Mouse (Mus musculus): ENCODE measurements at regions not wholly inside any gene's neighbourhood (a gene's known extent, or its start where the extent isn't known, plus 50 kb on each side); places are given as distances from the start of the nearest gene placed in this dataset.

DNA sequence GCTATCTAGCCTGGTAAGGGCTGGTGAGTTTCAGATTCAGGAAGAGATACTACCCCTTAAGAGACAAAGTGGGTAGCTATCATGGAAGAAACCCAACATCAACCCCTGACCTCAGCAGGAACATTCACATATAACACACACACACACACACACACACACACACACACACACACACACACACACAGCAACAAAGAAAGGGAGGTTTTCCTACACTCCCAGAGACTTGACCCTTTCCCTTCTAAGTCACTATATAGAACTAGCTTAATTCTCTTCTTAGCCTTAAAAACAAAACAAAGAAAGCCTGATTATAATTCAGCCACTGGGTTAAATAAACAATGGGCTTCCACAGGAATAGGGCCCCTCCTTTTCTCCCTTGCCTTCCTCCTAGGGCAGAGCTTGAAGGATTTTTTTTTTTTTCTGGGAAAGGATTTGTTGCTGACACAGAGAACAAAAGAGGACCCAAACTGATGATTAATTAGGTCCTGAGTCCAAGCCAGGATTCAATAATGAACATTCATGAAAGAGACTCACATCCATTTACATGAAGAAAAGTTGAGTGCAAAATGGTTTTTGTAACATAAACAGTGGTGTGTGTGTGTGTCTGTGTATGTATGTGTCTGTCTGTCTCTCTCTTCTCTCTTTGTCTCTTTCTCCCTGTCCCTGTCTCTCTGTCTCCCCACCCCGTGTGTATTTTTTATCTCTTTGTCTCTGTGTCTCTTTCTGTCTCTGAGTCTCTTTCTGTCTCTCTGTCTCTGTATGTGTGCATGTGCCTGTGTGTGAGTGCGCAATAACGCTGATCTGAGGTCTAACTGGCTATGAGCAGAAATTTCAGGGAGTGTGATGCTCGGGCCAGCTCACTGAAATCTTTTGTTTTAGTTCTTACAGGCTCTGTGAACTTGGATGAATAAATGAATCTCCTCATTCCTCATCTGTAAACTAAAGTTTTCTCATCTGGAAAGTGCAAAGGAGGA, 108.3 kb upstream of the Spdl1 start:
- Histone ChIP-seq H3K36me3 (no peaks in the 10 kb centered on the region), H3K27ac (peak overlapping the region; percentile 69)
- peak; percentile 15 for DNase-seq (ENCODE audit: low spot score)

DNA sequence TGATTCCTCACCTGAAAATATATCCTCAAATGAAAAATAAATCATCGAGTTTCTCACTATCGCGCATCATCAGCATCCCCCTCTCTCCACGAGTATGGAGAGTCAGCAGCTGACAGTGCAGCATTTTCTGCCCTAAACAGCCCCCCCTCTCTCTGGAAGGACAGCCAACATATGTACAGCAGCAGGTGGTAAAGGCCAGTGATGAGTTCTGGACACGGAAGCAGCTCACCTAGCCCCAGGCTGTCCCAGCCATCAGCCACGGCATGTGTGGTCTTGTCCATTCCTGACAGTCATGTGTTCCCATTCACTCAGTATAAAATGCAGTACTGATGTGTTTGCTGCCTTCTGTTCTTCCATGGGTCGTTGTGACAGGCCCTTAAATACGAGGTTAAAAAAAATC, 106.7 kb upstream of the Spdl1 start:
- WGBS = 78% methylated on average over 8 of the region's 8 CpGs
- DNase-seq (ENCODE audit: low spot score) = no peak
- H3K27ac ChIP-seq = no peak overlapping the region; the same call in 1 of the 2 replicates
- peaks cover 16% of the 10 kb centered on the region for H3K4me1 ChIP-seq (replicated peaks)
- H3K36me3 ChIP-seq = no peaks in the 10 kb centered on the region
- no peak overlapping the region for H3K4me3 ChIP-seq
- no peaks in the 10 kb centered on the region for H3K27me3 ChIP-seq (ENCODE audit: insufficient read depth, poor library complexity, severe bottlenecking)
- no peaks in the 10 kb centered on the region for H3K9me3 ChIP-seq

More for the DNA sequence above, 108.3 kb upstream of the Spdl1 start:
- no peak overlapping the region for H3K4me3 ChIP-seq
- WGBS = 74% methylated on average over 4 of the region's 4 CpGs
- peaks cover 16% of the 10 kb centered on the region for H3K4me1 ChIP-seq (replicated peaks)
- no peaks in the 10 kb centered on the region for H3K27me3 ChIP-seq (ENCODE audit: insufficient read depth, poor library complexity, severe bottlenecking)
- H3K9me3 ChIP-seq = no peaks in the 10 kb centered on the region

DNA sequence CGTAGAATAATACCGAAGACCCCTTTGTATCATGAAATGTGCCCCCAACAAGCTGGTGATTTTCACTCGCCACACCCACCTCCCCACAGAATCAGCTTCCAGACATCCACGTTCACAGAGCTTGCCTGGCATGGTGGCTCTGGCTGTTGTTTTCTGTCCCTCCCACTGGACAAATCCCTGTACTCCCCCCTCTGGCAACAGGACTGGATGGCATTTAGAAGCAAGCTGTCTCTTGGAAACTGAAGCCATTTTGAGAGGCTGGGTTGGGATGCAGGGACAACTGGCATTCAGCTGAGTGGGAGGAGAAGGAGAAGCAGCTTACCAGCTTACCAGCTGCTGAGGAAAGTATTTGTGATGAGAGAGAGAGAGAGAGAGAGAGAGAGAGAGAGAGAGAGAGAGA, 105.6 kb upstream of the Spdl1 start:
- Histone ChIP-seq H3K27me3 (ENCODE audit: insufficient read depth, poor library complexity, severe bottlenecking) (no peaks in the 10 kb centered on the region), H3K9me3 (no peaks in the 10 kb centered on the region), H3K4me3 (no peak overlapping the region), H3K4me1 (replicated peaks) (peaks cover 16% of the 10 kb centered on the region), H3K27ac (no peak overlapping the region), H3K36me3 (no peaks in the 10 kb centered on the region)
- no peak for DNase-seq (ENCODE audit: low spot score)
- 89% methylated on average over 4 of the region's 4 CpGs for WGBS

DNA sequence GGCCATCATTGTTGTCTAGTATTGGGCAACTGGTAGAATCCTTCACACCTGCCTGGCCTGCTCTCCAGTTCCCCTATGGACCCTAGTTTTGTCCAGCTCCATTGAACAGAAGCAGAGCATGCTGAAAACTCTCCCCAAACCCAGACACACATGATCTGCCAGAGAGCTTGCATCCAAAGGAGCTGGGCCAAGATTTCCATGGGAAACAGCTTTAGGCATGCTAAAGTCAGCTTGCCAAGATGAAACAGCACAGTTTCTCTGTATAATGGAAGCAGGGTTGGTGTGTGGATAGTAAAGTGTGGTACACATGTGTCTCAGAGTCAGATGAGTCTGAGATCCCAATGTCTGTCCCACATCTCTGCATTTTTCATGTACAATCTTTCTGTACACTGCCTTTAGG, 98.8 kb upstream of the Spdl1 start:
- no peaks in the 10 kb centered on the region for H3K27me3 ChIP-seq (ENCODE audit: insufficient read depth, poor library complexity, severe bottlenecking)
- no peaks in the 10 kb centered on the region for H3K36me3 ChIP-seq
- H3K9me3 ChIP-seq = no peaks in the 10 kb centered on the region
- H3K4me3 ChIP-seq = no peak overlapping the region
- no peaks in the 10 kb centered on the region for H3K4me1 ChIP-seq (replicated peaks)
- no peak overlapping the region for H3K27ac ChIP-seq
- no peak for DNase-seq (ENCODE audit: low spot score)

DNA sequence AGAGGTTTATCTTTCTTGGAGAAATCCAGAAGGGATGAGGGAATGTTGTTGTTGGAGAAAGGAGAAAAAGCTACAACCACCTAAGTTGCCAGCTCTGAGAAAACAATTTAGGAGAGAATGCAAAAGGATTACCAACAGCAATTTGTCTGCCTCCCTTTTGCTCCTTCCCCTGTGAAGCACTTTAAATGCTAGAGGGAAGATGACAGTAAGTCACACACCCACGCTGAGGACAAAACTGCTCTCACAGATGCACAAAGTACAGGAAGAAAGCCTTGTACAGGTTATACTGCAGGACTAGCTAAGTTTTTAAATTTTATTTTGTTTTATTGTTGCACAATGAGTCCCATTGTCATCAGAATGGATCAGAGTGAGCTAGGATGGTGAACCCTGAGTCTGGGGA, 83.7 kb upstream of the Spdl1 start:
- H3K4me1 ChIP-seq (replicated peaks) = peaks cover under 1% of the 10 kb centered on the region; the same call in 1 of the 2 replicates
- no peak for DNase-seq (ENCODE audit: low spot score)
- no peak overlapping the region for H3K4me3 ChIP-seq
- H3K9me3 ChIP-seq = no peaks in the 10 kb centered on the region
- 0 out of 2 replicates have a peak, but pooled peaks cover 2% of the 10 kb centered on the region for H3K27me3 ChIP-seq (ENCODE audit: insufficient read depth, poor library complexity, severe bottlenecking)
- H3K27ac ChIP-seq = no peak overlapping the region
- WGBS = 72% methylated on average over 1 of the region's 1 CpGs
- no peaks in the 10 kb centered on the region for H3K36me3 ChIP-seq

DNA sequence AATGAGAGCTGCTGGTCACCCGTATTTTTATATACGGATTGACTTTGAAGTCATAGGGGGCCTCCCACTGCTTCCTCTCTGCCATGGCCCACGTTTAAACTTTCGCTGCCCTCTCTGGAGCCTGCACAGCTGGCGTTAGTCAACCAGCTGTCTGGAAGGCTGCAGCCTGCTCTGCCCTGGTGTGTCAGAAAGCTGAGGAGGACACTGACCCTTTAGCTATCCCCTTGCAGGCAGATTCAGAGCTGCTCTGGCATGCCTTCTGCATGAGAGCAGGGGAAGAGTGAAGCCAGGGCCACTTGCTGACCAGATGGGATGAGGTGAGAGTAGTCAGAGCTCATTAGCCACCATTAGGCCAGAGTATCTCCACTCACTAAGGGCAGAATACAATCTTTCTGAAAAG, 76.4 kb upstream of the Spdl1 start:
- Histone ChIP-seq H3K9me3 (no peaks in the 10 kb centered on the region), H3K4me1 (replicated peaks) (peaks cover 24% of the 10 kb centered on the region), H3K4me3 (no peak overlapping the region), H3K27me3 (ENCODE audit: insufficient read depth, poor library complexity, severe bottlenecking) (0 out of 2 replicates have a peak, but pooled peaks cover 2% of the 10 kb centered on the region), H3K36me3 (no peaks in the 10 kb centered on the region), H3K27ac (0 out of 2 replicates have a peak overlapping the region, but pooled peaks have one; percentile 18)
- DNase-seq (ENCODE audit: low spot score) = peak; percentile 31
- 51% methylated on average over 5 of the region's 5 CpGs for WGBS

DNA sequence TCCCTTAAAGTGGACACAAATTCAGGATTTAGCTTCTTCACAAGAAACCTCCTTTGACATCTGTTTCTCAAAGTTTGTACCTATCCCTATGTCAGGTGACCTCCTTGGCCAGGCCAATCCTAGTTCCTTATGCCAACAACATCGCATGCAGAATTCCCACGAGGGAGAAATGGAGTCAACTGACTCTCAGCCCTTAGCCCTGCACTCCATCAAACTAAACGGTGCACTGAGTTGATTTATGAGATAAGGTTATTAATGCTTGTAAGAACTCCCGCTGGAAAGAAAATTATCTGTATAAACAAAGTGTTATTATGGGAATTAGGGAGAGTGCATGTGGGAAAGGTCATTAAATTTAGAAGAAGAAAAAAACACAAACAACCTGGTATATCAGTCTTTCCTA, 70.8 kb upstream of the Spdl1 start:
- WGBS = 72% methylated on average over 4 of the region's 4 CpGs
- Histone ChIP-seq H3K4me1 (replicated peaks) (0 out of 2 replicates have a peak, but pooled peaks cover 7% of the 10 kb centered on the region), H3K4me3 (no peak overlapping the region), H3K27ac (no peak overlapping the region), H3K36me3 (no peaks in the 10 kb centered on the region), H3K27me3 (ENCODE audit: insufficient read depth, poor library complexity, severe bottlenecking) (no peaks in the 10 kb centered on the region; the same call in 1 of the 2 replicates), H3K9me3 (no peaks in the 10 kb centered on the region)
- no peak for DNase-seq (ENCODE audit: low spot score)

DNA sequence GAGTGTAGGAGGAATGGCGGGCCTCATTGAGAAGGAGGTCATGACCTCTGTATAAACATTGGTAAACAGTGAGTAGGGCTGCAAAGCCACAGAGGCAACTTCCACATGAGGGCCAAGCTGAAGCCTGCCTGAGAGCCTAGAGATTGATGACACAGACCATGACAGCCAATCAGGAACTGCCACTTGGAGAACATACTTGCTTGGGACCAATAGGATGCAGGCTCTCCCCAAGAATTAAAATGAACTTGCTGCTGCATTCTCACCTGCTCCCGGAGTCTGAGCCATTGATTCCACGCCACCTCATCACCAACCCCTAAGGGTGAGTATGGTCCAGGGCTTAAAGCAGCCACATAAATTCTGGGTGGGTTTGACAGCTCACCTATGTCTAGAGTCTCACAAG, 66.0 kb upstream of the Spdl1 start:
- 0 out of 2 replicates have a peak, but pooled peaks cover 3% of the 10 kb centered on the region for H3K4me1 ChIP-seq (replicated peaks)

DNA sequence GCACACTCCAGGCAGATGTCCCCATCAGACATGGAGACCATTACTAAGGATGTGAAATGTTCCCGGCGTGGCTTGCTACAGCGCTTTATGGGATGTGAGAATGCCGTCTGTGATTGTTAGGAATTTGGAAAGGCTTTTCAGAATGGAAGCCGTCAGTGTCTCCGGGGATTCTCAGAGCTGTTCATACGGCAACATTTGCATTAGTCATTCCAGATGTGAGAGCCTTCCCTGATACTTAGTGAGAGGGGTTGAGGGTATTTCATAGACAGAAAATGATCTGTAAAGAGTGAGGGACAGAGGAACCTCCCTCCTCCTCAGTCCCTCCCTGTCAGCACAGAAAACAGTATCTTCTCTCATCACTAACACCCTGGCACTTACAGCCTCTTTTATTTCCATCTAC, 62.2 kb upstream of the Spdl1 start:
- Histone ChIP-seq H3K27ac (no peak overlapping the region), H3K4me1 (replicated peaks) (0 out of 2 replicates have a peak, but pooled peaks cover 3% of the 10 kb centered on the region), H3K4me3 (no peak overlapping the region), H3K36me3 (no peaks in the 10 kb centered on the region), H3K27me3 (ENCODE audit: insufficient read depth, poor library complexity, severe bottlenecking) (no peaks in the 10 kb centered on the region), H3K9me3 (no peaks in the 10 kb centered on the region)
- no peak for DNase-seq (ENCODE audit: low spot score)
- WGBS = 70% methylated on average over 7 of the region's 7 CpGs

More for the DNA sequence above, 66.0 kb upstream of the Spdl1 start:
- H3K27ac ChIP-seq = no peak overlapping the region
- peak; percentile 26 for DNase-seq (ENCODE audit: low spot score)
- H3K9me3 ChIP-seq = no peaks in the 10 kb centered on the region
- H3K27me3 ChIP-seq (ENCODE audit: insufficient read depth, poor library complexity, severe bottlenecking) = no peaks in the 10 kb centered on the region; the same call in 1 of the 2 replicates
- H3K36me3 ChIP-seq = no peaks in the 10 kb centered on the region
- WGBS = 72% methylated on average over 3 of the region's 3 CpGs
- H3K4me3 ChIP-seq = no peak overlapping the region

DNA sequence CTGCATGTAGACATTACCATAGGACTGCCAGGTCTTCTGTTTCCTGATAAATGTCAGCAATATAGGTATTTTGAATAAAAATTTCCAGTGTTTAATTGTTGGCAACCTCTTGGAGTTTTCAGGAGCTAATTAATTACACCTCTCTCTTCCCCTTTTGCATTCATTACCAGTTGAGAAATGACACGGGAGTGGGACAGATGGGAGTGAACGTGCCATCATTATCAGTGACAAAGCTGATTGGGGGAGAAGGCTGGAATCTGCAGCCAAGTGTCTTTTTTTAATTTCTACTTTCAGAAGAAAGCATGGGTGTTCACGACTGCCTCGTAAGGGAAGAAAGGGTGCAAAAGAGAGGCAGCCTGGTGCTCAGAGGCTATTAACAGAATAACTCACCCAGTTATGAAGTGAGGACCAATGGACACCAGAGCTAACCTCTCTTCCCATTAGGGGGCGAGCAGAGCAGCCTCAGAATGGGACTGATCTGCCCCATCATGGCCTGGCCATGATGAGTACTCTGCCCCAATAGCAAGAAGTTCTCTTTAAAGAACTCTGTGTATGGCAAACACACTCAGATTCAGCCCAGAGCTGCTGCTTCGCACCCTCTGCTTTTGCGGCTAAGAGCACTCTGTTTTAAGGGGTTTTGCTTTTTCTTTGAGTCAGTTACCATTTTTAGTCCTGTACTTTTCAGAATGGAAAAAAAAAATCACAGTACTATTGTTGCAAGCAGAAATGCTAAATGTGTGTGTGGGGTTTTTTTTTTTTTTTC, 55.1 kb upstream of the Spdl1 start:
- Histone ChIP-seq H3K4me1 (replicated peaks) (0 out of 2 replicates have a peak, but pooled peaks cover 2% of the 10 kb centered on the region), H3K9me3 (no peaks in the 10 kb centered on the region), H3K27ac (no peak overlapping the region), H3K27me3 (ENCODE audit: insufficient read depth, poor library complexity, severe bottlenecking) (no peaks in the 10 kb centered on the region), H3K4me3 (no peak overlapping the region), H3K36me3 (no peaks in the 10 kb centered on the region)
- WGBS = 90% methylated on average over 7 of the region's 7 CpGs
- no peak for DNase-seq (ENCODE audit: low spot score)

DNA sequence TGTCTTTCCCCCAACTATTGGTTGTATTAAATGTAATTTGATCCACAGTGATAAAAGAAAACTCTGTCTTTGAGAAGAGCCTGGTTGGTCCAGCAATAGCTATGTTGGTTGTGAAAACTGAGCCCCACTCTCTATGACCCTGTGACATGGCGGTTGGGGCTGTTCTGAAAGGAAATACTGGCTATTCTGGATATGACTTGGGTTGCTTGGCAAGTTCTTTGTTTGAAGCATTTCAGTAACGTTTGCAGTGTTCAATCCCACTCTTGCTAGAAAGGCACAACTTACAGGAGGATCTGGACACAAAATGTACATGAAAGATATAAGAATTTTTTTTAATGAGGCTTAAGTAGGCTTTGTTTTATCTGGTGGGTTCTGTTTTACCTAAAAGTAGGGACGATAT, 54.1 kb upstream of the Spdl1 start:
- H3K27ac ChIP-seq = no peak overlapping the region
- WGBS = 84% methylated on average over 3 of the region's 3 CpGs
- H3K4me1 ChIP-seq (replicated peaks) = 0 out of 2 replicates have a peak, but pooled peaks cover 2% of the 10 kb centered on the region
- no peak for DNase-seq (ENCODE audit: low spot score)
- no peaks in the 10 kb centered on the region for H3K36me3 ChIP-seq
- H3K4me3 ChIP-seq = no peak overlapping the region
- H3K27me3 ChIP-seq (ENCODE audit: insufficient read depth, poor library complexity, severe bottlenecking) = no peaks in the 10 kb centered on the region
- H3K9me3 ChIP-seq = no peaks in the 10 kb centered on the region
